Mouse (Mus musculus) G1E (cell line): ENCODE results near the gene Tmem205.

Experiments
- CTCF ChIP-seq: IDR thresholded peaks from 2 replicates; pipeline ENCODE4 v1.5.1; 2012; ENCODE audit warnings: low read depth, low read length, inconsistent platforms, mixed read lengths
- GATA1 ChIP-seq: IDR thresholded peaks from 2 replicates; pipeline ENCODE4 v1.6.1; 2012; ENCODE audit warnings: borderline replicate concordance, low read length, inconsistent platforms, mixed read lengths
- GATA2 ChIP-seq: IDR thresholded peaks from 2 replicates; pipeline ENCODE4 v1.6.1; 2012; ENCODE audit warnings: low read depth, low read length, inconsistent platforms, borderline replicate concordance
- POLR2AphosphoS5 ChIP-seq: IDR thresholded peaks from 2 replicates; pipeline ENCODE4 v1.6.1; 2012; ENCODE audit warnings: low read depth, low read length, inconsistent platforms; ENCODE audit not compliant: insufficient replicate concordance
- TAL1 ChIP-seq: conservative IDR thresholded peaks from 2 replicates; pipeline ENCODE4 v1.6.1; 2012; ENCODE audit warnings: low read depth, low read length, inconsistent platforms, mixed read lengths

- TF ChIP-seq CTCF (no peak), GATA1 (no peak), TAL1 (no peak), GATA2 (no peak), POLR2AphosphoS5 (no peak)
Measured at GRCm38 (mm10) chr9:21909474-21910223, 17.7 kb downstream of the Tmem205 start.
